Mouse (Mus musculus): ENCODE measurements around the gene Cyp2ab1. TPM values are rescaled to one million over a fixed set of nuclear protein-coding genes. Genes with fewer than 3 reads are reported as not detected.
"Not testable (repeated sequence)": the region's sequence is repeated elsewhere in the genome, so short reads cannot be mapped to it uniquely, and the experiment has no call there.

Cyp2ab1 gene
- polyA plus RNA-seq (2016; fragmentation: Nextera tagmentation; extraction: Ambion mirVana): not detected in 2 replicates

DNA sequence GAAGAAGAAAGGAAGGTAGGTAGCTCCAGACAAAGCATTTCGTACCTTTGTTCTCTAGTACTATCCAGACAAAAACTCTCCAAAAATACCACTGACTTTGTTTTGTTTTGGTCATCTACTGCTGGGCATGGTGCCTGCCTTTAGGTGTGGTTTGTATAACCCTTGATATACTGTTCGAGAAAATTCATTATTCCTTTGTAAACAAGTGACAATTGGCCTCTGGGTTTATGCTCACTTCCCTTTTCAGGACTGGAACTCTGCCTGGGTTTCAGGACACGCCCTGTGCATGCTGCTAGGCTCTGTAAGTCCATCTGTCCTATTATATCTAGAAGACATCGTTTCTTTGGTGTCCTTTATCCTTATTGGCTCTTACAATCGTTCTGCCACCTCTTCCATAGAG is at the start of gene Cyp2ab1:
TSS of gene Cyp2ab1 (minus strand) at position 119 of the 400 bp plus-strand sequence.
- no peaks in the 10 kb centered on the region for H3K4me1 ChIP-seq
- H3K27ac ChIP-seq (replicated peaks): no peak within 1 kb of the TSS
- no peak within 1 kb of the TSS for H3K4me3 ChIP-seq
- no peak for DNase-seq (ENCODE audit: low spot score)
- H3K36me3 ChIP-seq (replicated peaks): peaks cover 17% of the 10 kb centered on the region
- 82% methylated on average over 5 of the region's 5 CpGs for WGBS
- no peaks in the 10 kb centered on the region for H3K9me3 ChIP-seq
- H3K27me3 ChIP-seq (replicated peaks; ENCODE audit: low read depth, poor library complexity, severe bottlenecking): no peaks in the 10 kb centered on the region

DNA sequence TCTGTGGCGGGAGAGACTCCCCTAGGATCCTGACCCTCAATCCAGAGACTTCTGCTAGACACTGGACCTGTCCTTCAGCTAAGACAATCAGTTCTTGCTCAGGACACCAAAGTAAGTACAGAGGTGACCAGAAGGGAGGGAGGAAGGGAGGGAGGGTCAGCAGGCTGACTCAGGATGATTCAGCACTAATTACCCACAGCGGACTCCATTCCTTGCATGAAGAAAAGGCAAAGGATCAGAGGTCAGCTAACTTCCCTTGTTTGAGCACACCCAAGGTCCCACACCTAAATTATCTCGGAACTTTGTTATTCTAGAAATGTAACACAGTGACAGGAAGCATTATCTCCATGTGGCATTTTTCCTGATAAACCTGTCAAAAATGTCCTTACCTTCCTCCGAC is 46.5 kb upstream of the Cyp2ab1 start:
- H3K27me3 ChIP-seq (replicated peaks; ENCODE audit: low read depth, poor library complexity, severe bottlenecking): no peaks in the 10 kb centered on the region
- no peak for DNase-seq (ENCODE audit: low spot score)
- no peak overlapping the region for H3K4me3 ChIP-seq
- H3K27ac ChIP-seq (replicated peaks): no peak overlapping the region
- 75% methylated on average over 4 of the region's 4 CpGs for WGBS
- H3K4me1 ChIP-seq: 0 out of 2 replicates have a peak, but pooled peaks cover 3% of the 10 kb centered on the region
- no peaks in the 10 kb centered on the region for H3K9me3 ChIP-seq
- peaks cover 87% of the 10 kb centered on the region for H3K36me3 ChIP-seq (replicated peaks)

DNA sequence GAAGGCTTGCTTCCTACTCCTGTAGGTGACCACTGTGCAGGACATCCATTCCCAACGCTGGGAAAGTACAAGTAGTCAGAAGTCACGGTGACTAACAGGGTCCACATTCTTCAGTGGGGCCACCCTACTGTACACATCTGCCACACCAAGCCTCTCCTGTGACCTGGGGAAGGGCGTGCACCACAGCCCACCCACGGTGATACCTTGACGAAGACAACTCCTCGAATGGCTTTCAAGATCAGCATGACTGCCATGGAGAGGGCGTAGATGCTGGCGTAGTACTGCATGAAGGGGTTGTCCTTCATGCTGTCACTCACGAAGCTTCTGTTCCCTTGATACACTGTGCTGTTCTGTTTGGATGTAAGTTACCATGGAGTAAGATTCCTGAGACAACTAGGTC is 43.0 kb upstream of the Cyp2ab1 start:
- no peak for DNase-seq (ENCODE audit: low spot score)
- Histone ChIP-seq H3K27me3 (replicated peaks; ENCODE audit: low read depth, poor library complexity, severe bottlenecking) (no peaks in the 10 kb centered on the region), H3K9me3 (no peaks in the 10 kb centered on the region), H3K4me1 (no peaks in the 10 kb centered on the region), H3K36me3 (replicated peaks) (peaks cover 88% of the 10 kb centered on the region), H3K4me3 (no peak overlapping the region), H3K27ac (replicated peaks) (no peak overlapping the region)
- 91% methylated on average over 9 of the region's 9 CpGs for WGBS

DNA sequence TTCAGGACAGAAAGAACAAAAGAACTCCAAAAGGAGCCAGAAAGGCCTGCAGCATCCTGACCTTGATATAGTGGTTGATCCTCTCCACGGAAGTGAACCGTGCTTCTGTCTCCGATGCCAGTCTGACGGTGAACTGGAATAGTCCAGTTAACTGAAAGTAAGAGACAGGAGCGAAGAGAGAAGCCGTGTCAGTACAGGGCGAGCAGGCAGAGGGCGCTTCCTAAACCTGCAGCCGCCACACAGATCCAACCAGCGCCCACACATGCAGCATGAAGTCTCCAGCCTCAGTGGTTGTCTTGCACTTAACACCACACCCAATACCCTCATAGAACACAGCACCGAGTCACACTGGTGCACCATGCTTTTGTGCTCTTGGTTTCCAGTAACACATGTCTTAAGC is 36.9 kb upstream of the Cyp2ab1 start:
- H3K4me3 ChIP-seq: no peak overlapping the region
- no peaks in the 10 kb centered on the region for H3K27me3 ChIP-seq (replicated peaks; ENCODE audit: low read depth, poor library complexity, severe bottlenecking)
- no peak for DNase-seq (ENCODE audit: low spot score)
- H3K27ac ChIP-seq (replicated peaks): no peak overlapping the region
- H3K36me3 ChIP-seq (replicated peaks): peaks cover 95% of the 10 kb centered on the region
- no peaks in the 10 kb centered on the region for H3K4me1 ChIP-seq
- WGBS: 86% methylated on average over 11 of the region's 11 CpGs
- H3K9me3 ChIP-seq: no peaks in the 10 kb centered on the region

DNA sequence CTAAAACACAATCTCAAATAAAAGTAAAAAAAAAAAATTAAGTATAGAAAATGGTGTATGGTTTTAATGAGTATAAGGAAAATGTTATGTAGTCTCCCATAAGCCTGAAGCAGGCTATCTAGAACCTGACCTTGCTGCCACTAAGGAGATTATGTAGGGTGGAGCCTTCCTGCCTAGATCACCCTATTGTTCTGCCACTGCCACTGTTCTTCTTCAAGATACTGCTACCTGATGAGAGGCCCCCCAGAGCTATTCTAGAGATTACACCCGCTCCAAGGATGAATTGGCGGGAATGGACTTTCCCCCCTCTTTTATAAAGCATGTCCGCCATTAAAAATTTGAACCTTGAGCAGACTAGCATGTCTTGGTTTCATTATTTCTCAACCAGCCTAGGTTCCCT is 36.3 kb upstream of the Cyp2ab1 start:
- not testable (repeated sequence) for H3K4me1 ChIP-seq; H3K27me3 ChIP-seq (replicated peaks; ENCODE audit: low read depth, poor library complexity, severe bottlenecking); H3K4me3 ChIP-seq; H3K27ac ChIP-seq (replicated peaks); H3K9me3 ChIP-seq; DNase-seq (ENCODE audit: low spot score)
- WGBS: 93% methylated on average over 3 of the region's 3 CpGs
- peaks cover 95% of the 10 kb centered on the region for H3K36me3 ChIP-seq (replicated peaks)

DNA sequence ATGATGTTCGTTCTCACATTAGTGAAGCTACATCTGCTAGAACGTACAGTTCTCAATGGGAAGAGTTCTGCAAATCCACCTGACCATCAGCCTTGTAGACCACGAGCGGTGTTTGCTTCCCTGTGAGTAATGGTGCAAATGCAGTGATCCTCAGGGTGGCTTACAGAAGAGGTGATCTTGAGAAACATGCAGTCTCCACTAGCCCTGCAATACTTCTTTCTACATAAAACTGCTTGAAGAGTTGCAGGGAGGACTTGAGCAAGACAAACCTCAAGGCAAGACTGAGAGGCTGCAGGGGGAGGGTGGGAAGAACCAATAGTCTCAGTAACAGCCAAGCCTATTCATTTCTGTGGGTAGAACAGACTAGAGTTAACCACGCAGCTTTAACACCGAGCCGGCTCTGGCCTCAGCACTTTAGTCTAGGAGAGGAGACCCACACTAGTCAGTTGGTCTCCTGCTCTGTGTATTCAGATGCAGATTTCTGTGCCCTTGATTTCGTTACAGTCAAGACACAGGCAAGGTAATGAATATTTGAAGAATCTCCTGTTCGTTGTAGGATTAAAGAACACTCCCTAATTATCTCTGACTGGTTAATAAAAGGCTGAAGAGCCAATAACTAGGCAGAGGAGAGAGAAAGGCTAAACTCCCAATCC is 34.6 kb upstream of the Cyp2ab1 start:
- peaks cover 94% of the 10 kb centered on the region for H3K36me3 ChIP-seq (replicated peaks)
- no peak for DNase-seq (ENCODE audit: low spot score)
- no peaks in the 10 kb centered on the region for H3K27me3 ChIP-seq (replicated peaks; ENCODE audit: low read depth, poor library complexity, severe bottlenecking)
- no peak overlapping the region for H3K4me3 ChIP-seq
- 83% methylated on average over 9 of the region's 9 CpGs for WGBS
- no peak overlapping the region for H3K27ac ChIP-seq (replicated peaks)
- no peaks in the 10 kb centered on the region for H3K4me1 ChIP-seq
- no peaks in the 10 kb centered on the region for H3K9me3 ChIP-seq

DNA sequence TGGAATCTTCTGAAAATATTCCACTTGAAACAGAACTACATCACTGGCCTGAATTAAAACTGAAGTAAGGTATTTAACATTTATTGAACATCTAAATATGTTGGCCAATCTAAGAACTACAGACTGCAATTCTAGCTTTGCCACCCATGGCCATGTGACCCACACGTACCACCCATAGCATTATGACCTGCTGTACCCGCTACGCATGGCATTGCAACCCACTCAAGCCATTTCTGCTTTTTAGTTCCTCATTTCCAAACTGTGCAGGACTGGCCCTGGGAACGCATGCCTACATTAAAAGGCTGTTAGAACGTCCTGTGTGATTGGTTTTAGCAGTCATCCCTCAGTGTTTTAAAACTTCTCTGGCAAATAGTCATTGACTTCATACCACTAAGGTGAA is 32.6 kb upstream of the Cyp2ab1 start:
- WGBS: 94% methylated on average over 5 of the region's 5 CpGs
- H3K9me3 ChIP-seq: no peaks in the 10 kb centered on the region
- H3K4me3 ChIP-seq: no peak overlapping the region
- no peaks in the 10 kb centered on the region for H3K27me3 ChIP-seq (replicated peaks; ENCODE audit: low read depth, poor library complexity, severe bottlenecking)
- DNase-seq (ENCODE audit: low spot score): no peak
- H3K4me1 ChIP-seq: no peaks in the 10 kb centered on the region
- H3K36me3 ChIP-seq (replicated peaks): peaks cover 91% of the 10 kb centered on the region
- no peak overlapping the region for H3K27ac ChIP-seq (replicated peaks)

DNA sequence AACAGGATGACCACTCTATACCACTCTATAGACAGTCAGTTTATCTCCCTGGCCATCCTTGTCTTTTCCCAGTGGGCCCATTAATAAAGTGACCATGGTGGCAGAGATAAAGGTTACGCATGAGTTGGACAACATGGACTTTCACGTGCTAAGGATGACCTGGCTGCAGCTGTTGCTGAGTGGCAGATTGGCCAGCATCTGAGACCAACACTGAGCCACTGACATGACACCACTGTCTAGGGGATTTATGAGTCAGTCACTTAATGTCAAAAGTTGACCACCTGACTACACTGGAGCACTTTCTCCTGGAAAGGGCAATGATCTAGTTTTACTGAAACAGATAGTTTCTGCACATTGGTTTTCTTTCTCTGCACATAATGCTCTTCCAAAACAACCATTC is 29.6 kb upstream of the Cyp2ab1 start:
- Histone ChIP-seq H3K27ac (replicated peaks) (no peak overlapping the region), H3K27me3 (replicated peaks; ENCODE audit: low read depth, poor library complexity, severe bottlenecking) (no peaks in the 10 kb centered on the region), H3K36me3 (replicated peaks) (peaks cover 83% of the 10 kb centered on the region), H3K9me3 (no peaks in the 10 kb centered on the region), H3K4me1 (no peaks in the 10 kb centered on the region), H3K4me3 (no peak overlapping the region)
- WGBS: 94% methylated on average over 2 of the region's 2 CpGs
- no peak for DNase-seq (ENCODE audit: low spot score)

DNA sequence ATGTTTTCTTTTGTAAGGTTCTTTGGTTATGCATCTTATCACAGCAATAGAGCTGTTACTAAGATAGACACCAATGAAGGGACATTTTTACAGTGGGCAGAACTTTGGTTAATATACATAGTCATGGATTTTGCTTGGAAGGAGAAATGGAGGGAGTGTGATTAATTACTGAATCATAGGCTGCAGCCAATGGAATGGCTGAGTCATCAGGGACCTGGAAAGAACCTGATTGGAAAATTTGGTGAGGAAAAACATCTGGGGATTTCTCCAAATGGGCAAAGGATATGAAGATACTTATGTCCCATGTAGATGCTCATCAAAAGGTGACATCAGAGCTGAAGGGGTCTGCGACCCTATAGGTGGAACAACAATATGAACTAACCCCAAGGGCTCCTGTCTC is 28.8 kb upstream of the Cyp2ab1 start:
- H3K36me3 ChIP-seq (replicated peaks): peaks cover 83% of the 10 kb centered on the region

DNA sequence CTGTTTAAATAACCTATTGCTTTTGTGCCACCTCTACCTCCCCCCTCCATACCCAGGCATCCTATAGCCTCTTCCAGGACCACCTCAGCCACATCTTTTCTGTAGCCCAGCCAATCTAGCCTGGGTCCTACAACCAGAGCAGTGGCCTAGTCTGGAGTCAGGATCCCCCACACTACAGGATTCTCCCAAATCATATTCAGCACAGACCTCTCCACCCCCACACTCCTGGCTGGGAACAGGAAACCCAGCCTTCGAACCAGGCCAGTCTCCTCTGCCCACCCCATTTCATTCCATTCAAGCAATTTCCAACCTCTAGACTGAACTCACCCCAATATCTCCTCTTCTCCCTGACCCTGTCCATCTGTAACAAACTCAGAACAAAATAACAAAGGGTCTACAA is 20.3 kb upstream of the Cyp2ab1 start:
- Histone ChIP-seq H3K4me1 (no peaks in the 10 kb centered on the region), H3K9me3 (no peaks in the 10 kb centered on the region), H3K4me3 (no peak overlapping the region), H3K27ac (replicated peaks) (no peak overlapping the region), H3K36me3 (replicated peaks) (peaks cover 57% of the 10 kb centered on the region), H3K27me3 (replicated peaks; ENCODE audit: low read depth, poor library complexity, severe bottlenecking) (no peaks in the 10 kb centered on the region)
- DNase-seq (ENCODE audit: low spot score): no peak
- 89% methylated on average over 1 of the region's 1 CpGs for WGBS

More for the DNA sequence above, 28.8 kb upstream of the Cyp2ab1 start:
- H3K9me3 ChIP-seq: no peaks in the 10 kb centered on the region
- no peaks in the 10 kb centered on the region for H3K4me1 ChIP-seq
- no peaks in the 10 kb centered on the region for H3K27me3 ChIP-seq (replicated peaks; ENCODE audit: low read depth, poor library complexity, severe bottlenecking)
- DNase-seq (ENCODE audit: low spot score): no peak
- H3K4me3 ChIP-seq: no peak overlapping the region
- no peak overlapping the region for H3K27ac ChIP-seq (replicated peaks)
- WGBS: 93% methylated on average over 1 of the region's 1 CpGs

DNA sequence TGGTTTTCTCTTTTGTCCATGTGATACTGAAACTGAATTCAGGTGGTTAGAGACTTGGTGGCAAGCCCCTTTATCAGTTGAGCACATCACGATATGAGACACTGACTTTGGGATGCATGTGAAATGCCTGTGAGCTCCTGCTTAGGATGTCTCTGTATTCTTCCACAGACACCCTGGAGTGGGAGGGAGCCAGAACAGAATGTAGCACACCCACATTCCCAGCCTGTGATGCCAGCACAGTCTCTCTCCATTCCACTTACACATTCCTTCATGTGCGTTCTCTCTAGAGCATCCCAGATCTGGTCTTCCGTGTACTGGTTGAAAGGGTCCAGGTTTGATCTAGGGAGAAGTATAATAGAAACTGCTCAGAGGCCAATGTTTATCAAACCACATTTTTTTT is 13.4 kb upstream of the Cyp2ab1 start:
- DNase-seq (ENCODE audit: low spot score): no peak
- H3K4me3 ChIP-seq: no peak overlapping the region
- no peak overlapping the region for H3K27ac ChIP-seq (replicated peaks)
- WGBS: 96% methylated on average over 3 of the region's 3 CpGs
- no peaks in the 10 kb centered on the region for H3K4me1 ChIP-seq
- peaks cover 82% of the 10 kb centered on the region for H3K36me3 ChIP-seq (replicated peaks)
- H3K27me3 ChIP-seq (replicated peaks; ENCODE audit: low read depth, poor library complexity, severe bottlenecking): no peaks in the 10 kb centered on the region
- H3K9me3 ChIP-seq: no peaks in the 10 kb centered on the region

DNA sequence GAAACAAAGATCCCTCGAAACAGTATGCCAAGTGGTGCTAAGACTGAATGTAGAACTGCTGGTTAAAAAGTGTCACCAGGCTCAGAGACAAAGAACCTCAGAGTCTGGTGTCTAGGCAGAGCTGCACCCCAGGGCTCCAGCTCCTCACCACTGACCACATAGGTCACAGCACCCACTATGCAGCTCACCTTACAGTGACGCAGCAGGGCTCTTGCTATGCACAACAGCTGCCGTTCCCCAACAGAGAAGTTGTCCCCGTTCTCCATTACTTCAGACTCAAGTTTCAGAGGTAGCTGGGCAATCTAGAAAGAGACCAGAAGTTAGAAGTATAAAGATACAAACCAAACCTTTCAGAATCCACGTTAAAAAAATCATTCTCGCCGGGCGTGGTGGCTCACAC is 9.7 kb upstream of the Cyp2ab1 start:
- Histone ChIP-seq H3K36me3 (replicated peaks) (peaks cover 86% of the 10 kb centered on the region), H3K4me3 (no peak overlapping the region), H3K9me3 (no peaks in the 10 kb centered on the region), H3K27ac (replicated peaks) (no peak overlapping the region), H3K4me1 (peaks cover 5% of the 10 kb centered on the region; the same call in 1 of the 2 replicates), H3K27me3 (replicated peaks; ENCODE audit: low read depth, poor library complexity, severe bottlenecking) (no peaks in the 10 kb centered on the region)
- DNase-seq (ENCODE audit: low spot score): no peak
- WGBS: 93% methylated on average over 8 of the region's 8 CpGs

DNA sequence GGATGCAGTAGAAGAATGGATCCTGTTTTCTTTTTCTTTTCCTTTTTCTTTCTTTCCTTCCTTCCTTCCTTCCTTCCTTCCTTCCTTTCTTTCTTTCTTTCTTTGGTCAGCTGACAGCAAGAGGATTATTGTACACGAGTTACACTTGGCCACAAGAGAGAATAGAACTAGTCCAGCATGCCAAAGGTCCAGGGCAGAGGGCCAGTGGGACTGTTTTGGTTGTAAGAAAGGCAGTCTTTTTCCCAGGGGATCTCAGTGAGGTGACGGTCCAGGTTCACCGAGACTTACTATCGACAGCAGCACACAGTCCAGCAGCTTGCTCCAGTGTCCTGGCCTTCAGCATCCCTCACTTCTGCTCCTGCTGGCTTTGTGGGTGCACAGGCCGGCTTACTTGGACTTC is 3.1 kb upstream of the Cyp2ab1 start:
- Histone ChIP-seq H3K9me3 (no peaks in the 10 kb centered on the region), H3K36me3 (replicated peaks) (peaks cover 44% of the 10 kb centered on the region), H3K27ac (replicated peaks) (no peak overlapping the region), H3K27me3 (replicated peaks; ENCODE audit: low read depth, poor library complexity, severe bottlenecking) (no peaks in the 10 kb centered on the region), H3K4me1 (peaks cover 5% of the 10 kb centered on the region; the same call in 1 of the 2 replicates), H3K4me3 (no peak overlapping the region)
- DNase-seq (ENCODE audit: low spot score): no peak
- 91% methylated on average over 5 of the region's 5 CpGs for WGBS
